Mouse (Mus musculus) G1E-ER4 (cell line): ENCODE data around the gene Kcnip1. TPM values are rescaled to one million over a fixed set of nuclear protein-coding genes. Genes with fewer than 3 reads are reported as not detected.

Experiments used
- GATA1 ChIP-seq: IDR thresholded peaks from one replicate; pipeline ENCODE4 v1.8.0; 2012; ENCODE audit warnings: low read length, inconsistent platforms
- polyA plus RNA-seq: library from polyadenylated mRNA; stranded (reverse); fragments of >175 nt; gene quantifications from 2 replicates; pipeline ENCODE4 v1.2.3, GENCODE M21; 2012

Gene Kcnip1
- polyA plus RNA-seq, 1 experiment = 0.03 TPM

- TF ChIP-seq GATA1 = no peak
Measured at GRCm38 (mm10) chr11:33670105-33670965, 322.6 kb downstream of the Kcnip1 start.

GRCm38 (mm10) chr11:33668376-33668775 lies 324.6 kb downstream of the Kcnip1 start:
- no peak for TF ChIP-seq GATA1

- TF ChIP-seq GATA1 = no peak
Measured at GRCm38 (mm10) chr11:33663599-33663998, 329.4 kb downstream of the Kcnip1 start.

- TF ChIP-seq GATA1 = no peak
Measured at GRCm38 (mm10) chr11:33660016-33660913, 332.7 kb downstream of the Kcnip1 start.

GRCm38 (mm10) chr11:33655861-33656593 lies 336.9 kb downstream of the Kcnip1 start:
- TF ChIP-seq GATA1 = no peak

GRCm38 (mm10) chr11:33655221-33655620 lies 337.7 kb downstream of the Kcnip1 start:
- TF ChIP-seq GATA1 = no peak

GRCm38 (mm10) chr11:33654485-33654884 lies 338.5 kb downstream of the Kcnip1 start:
- no peak for TF ChIP-seq GATA1

GRCm38 (mm10) chr11:33649358-33649757 lies 343.6 kb downstream of the Kcnip1 start:
- no peak for TF ChIP-seq GATA1

GRCm38 (mm10) chr11:33637107-33637506 lies 355.8 kb downstream of the Kcnip1 start:
- no peak for TF ChIP-seq GATA1

GRCm38 (mm10) chr11:33627136-33627742 lies 365.7 kb downstream of the Kcnip1 start:
- TF ChIP-seq GATA1 = no peak

- TF ChIP-seq GATA1 = no peak
Measured at GRCm38 (mm10) chr11:33614218-33614617, 378.7 kb downstream of the Kcnip1 start.

- TF ChIP-seq GATA1 = no peak
Measured at GRCm38 (mm10) chr11:33607784-33608183, 385.2 kb downstream of the Kcnip1 start.

GRCm38 (mm10) chr11:33603174-33603573 lies 389.8 kb downstream of the Kcnip1 start:
- TF ChIP-seq GATA1 = no peak

- no peak for TF ChIP-seq GATA1
Measured at GRCm38 (mm10) chr11:33598986-33599385, 394.0 kb downstream of the Kcnip1 start, which contains the start of gene D130052B06Rik. Gene D130052B06Rik (plus strand): TSS chr11:33599302.

- no peak for TF ChIP-seq GATA1
Measured at GRCm38 (mm10) chr11:33596655-33597054, 396.3 kb downstream of the Kcnip1 start.
